Mouse (Mus musculus): Measurements from ENCODE around the gene Cacna1c. TPM values are rescaled to one million over a fixed set of nuclear protein-coding genes. Genes with fewer than 3 reads are reported as not detected.

The Cacna1c gene
- polyA plus RNA-seq, 1 experiment from 2014 or later, result 4.7 TPM

DNA sequence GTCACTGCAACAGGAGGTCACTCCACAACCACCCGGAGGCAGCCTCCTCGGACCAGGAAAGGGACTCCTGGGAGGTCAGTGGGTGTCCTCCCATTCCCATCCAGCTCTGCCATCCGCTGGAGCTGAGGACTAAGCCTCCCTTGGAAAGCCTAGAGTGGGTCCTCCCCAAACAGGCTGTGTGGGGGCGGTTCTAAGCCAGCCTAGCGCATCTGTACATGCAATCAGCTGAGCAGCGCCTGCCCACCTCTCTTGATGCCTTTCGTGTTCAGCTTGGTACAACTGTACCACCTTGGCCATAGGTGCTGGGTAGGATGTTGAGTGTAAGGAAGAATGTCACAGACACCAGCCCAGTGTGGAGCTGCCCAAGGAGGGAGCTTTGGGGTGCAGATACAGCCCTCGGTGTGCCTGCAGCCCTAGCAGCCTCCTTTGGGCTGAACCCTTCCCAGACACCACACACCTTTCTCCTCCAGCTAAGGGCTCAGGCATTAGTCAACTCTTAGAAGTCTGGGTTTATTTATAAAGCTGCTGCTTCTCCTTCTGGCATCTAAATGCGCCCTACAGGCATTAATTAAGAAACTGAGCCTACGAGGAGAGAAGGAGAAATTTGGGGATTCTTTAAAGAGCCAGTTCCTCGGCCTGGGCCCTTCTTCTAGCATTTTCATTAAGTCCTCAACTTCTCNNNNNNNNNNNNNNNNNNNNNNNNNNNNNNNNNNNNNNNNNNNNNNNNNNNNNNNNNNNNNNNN is 32.8 kb upstream of the Cacna1c start:
- no peak for ATAC-seq
- Histone ChIP-seq H3K9ac (ENCODE audit: low read depth, low read length) (no peak overlapping the region), H3K4me1 (ENCODE audit: control insufficient read depth, insufficient read depth, low read depth, low read length) (peaks cover 17% of the 10 kb centered on the region), H3K36me3 (ENCODE audit: control insufficient read depth, insufficient read depth, low read length) (no peaks in the 10 kb centered on the region), H3K4me2 (ENCODE audit: low read length) (no peak overlapping the region), H3K27me3 (replicated peaks; ENCODE audit: control insufficient read depth, insufficient read depth, low read length) (no peaks in the 10 kb centered on the region), H3K9me3 (ENCODE audit: control insufficient read depth, low read length) (no peaks in the 10 kb centered on the region), H3K27ac (ENCODE audit: low read depth, low read length) (no peak overlapping the region), H3K4me3 (ENCODE audit: low read length) (no peak overlapping the region)
- 83% methylated on average over 11 of the region's 11 CpGs for WGBS

DNA sequence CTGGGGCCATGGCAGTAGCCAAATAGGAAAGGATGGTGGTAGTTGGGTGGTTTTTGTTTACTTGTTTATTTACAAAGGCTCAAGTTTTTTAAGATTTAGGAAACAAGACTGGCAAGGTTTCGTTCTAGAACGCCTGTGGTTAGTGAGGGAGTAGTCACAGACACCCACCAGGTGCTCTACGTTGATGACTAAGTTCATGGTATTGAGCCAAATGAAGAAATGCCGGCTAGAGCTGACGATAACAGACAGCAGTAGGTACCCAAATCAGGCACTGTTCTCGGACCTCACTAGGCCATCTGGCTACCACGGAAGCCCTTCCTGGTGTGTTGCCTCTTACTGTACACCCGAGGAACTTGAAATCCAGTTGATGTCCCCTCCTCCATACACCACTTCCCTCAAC is 30.8 kb upstream of the Cacna1c start:
- ATAC-seq, result no peak
- Histone ChIP-seq H3K36me3 (ENCODE audit: control insufficient read depth, insufficient read depth, low read length) (no peaks in the 10 kb centered on the region), H3K27me3 (replicated peaks; ENCODE audit: control insufficient read depth, insufficient read depth, low read length) (no peaks in the 10 kb centered on the region), H3K9me3 (ENCODE audit: control insufficient read depth, low read length) (no peaks in the 10 kb centered on the region), H3K4me2 (ENCODE audit: low read length) (no peak overlapping the region), H3K4me1 (ENCODE audit: control insufficient read depth, insufficient read depth, low read depth, low read length) (peaks cover 17% of the 10 kb centered on the region), H3K9ac (ENCODE audit: low read depth, low read length) (no peak overlapping the region), H3K27ac (ENCODE audit: low read depth, low read length) (no peak overlapping the region), H3K4me3 (ENCODE audit: low read length) (no peak overlapping the region)
- 95% methylated on average over 8 of the region's 8 CpGs for WGBS

DNA sequence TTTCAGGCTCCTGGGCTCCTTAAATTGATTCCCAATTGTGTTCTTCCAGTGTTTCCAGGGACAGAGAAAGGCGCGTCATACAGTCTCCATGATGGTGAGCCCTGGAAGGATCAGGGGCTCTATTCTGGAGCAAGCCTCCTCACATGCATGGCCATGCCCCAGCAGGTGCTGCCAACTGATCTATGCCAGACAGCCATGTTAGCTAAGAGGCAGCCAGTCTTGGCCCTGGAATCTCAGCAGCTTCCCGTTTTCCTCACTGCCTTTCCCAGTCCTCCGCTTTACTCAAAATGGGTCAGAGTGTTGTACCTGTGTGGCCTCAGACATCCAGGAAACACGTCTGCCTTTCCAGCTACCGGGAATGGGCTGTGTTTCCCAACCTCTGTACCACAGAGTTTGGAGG is 29.5 kb upstream of the Cacna1c start:
- H3K9me3 ChIP-seq (ENCODE audit: control insufficient read depth, low read length), result no peaks in the 10 kb centered on the region
- 89% methylated on average over 6 of the region's 6 CpGs for WGBS
- no peak overlapping the region for H3K4me3 ChIP-seq (ENCODE audit: low read length)
- H3K4me1 ChIP-seq (ENCODE audit: control insufficient read depth, insufficient read depth, low read depth, low read length), result peaks cover 17% of the 10 kb centered on the region
- H3K27me3 ChIP-seq (replicated peaks; ENCODE audit: control insufficient read depth, insufficient read depth, low read length), result no peaks in the 10 kb centered on the region
- no peak for ATAC-seq
- no peak overlapping the region for H3K27ac ChIP-seq (ENCODE audit: low read depth, low read length)
- no peaks in the 10 kb centered on the region for H3K36me3 ChIP-seq (ENCODE audit: control insufficient read depth, insufficient read depth, low read length)
- no peak overlapping the region for H3K9ac ChIP-seq (ENCODE audit: low read depth, low read length)
- no peak overlapping the region for H3K4me2 ChIP-seq (ENCODE audit: low read length)

DNA sequence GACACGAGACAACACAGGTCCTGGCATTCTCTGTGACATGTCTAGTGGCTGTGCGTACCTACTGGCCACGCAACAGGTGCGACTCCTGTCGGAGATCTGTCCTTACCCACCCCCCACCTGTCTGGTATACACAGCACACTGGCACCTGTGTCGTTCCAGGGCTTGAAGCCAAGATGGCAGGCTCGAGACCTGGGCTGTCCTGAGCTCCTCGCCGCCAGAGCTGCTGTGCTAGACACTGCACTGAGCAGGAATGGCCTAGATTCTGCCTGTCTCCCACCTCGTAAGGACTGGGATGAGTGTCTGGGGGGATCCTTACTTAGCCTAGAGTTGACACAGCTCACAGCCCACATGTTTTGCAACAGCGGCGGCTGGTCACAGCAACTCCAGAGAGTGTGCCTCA is 29.0 kb upstream of the Cacna1c start:
- WGBS, result 75% methylated on average over 12 of the region's 12 CpGs
- Histone ChIP-seq H3K9me3 (ENCODE audit: control insufficient read depth, low read length) (no peaks in the 10 kb centered on the region), H3K4me3 (ENCODE audit: low read length) (no peak overlapping the region), H3K4me1 (ENCODE audit: control insufficient read depth, insufficient read depth, low read depth, low read length) (peaks cover 20% of the 10 kb centered on the region), H3K9ac (ENCODE audit: low read depth, low read length) (0 out of 2 replicates have a peak overlapping the region, but pooled peaks have one; percentile 8), H3K27ac (ENCODE audit: low read depth, low read length) (peak overlapping the region; percentile 73; the same call in 1 of the 2 replicates), H3K4me2 (ENCODE audit: low read length) (peak overlapping the region; percentile 4; the same call in 1 of the 2 replicates), H3K36me3 (ENCODE audit: control insufficient read depth, insufficient read depth, low read length) (no peaks in the 10 kb centered on the region), H3K27me3 (replicated peaks; ENCODE audit: control insufficient read depth, insufficient read depth, low read length) (no peaks in the 10 kb centered on the region)
- ATAC-seq, result peak; percentile 34; the same call in 1 of the 2 replicates

DNA sequence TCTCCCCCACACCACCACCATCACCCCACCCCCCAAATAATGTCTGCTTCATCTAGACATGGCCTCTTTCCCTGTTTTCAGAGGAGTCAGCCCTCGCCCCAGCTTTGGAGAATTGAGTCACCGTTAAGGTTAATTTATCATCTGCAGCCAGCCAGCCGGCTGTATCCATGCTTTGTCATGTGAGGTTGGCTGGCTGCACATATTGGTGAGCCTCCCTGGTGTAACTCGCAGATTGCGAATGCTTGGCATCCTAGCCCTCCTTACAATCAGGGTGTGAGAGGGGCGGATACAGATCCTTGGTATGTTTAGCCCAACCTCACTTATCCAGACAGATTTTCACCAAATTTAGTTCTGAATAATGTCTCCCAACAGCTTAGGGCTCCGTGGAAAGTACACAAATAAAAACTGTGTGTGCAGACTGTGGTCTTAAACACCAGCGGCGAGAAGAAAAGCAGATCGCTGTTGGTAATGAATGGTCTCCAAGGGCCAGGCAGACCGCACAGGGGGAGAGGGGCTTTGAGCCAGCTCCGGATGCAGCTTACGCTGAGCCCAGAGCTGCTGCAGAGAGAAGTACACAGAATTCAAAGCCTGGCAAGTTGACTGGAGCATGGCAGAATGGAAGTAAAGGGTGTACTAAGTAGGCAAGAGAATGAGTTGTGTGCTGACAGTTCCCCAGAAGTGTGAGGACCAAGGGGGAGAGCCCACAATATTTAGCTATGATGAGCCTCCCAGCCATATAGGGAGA is 28.4 kb upstream of the Cacna1c start:
- H3K4me3 ChIP-seq (ENCODE audit: low read length), result no peak overlapping the region
- WGBS, result 32% methylated on average over 13 of the region's 13 CpGs
- no peaks in the 10 kb centered on the region for H3K9me3 ChIP-seq (ENCODE audit: control insufficient read depth, low read length)
- H3K4me2 ChIP-seq (ENCODE audit: low read length), result peak overlapping the region; percentile 4; the same call in 1 of the 2 replicates
- H3K4me1 ChIP-seq (ENCODE audit: control insufficient read depth, insufficient read depth, low read depth, low read length), result peaks cover 20% of the 10 kb centered on the region
- peak overlapping the region; percentile 73 for H3K27ac ChIP-seq (ENCODE audit: low read depth, low read length)
- no peaks in the 10 kb centered on the region for H3K27me3 ChIP-seq (replicated peaks; ENCODE audit: control insufficient read depth, insufficient read depth, low read length)
- H3K9ac ChIP-seq (ENCODE audit: low read depth, low read length), result 0 out of 2 replicates have a peak overlapping the region, but pooled peaks have one; percentile 9
- peak; percentile 82 for ATAC-seq
- H3K36me3 ChIP-seq (ENCODE audit: control insufficient read depth, insufficient read depth, low read length), result no peaks in the 10 kb centered on the region

DNA sequence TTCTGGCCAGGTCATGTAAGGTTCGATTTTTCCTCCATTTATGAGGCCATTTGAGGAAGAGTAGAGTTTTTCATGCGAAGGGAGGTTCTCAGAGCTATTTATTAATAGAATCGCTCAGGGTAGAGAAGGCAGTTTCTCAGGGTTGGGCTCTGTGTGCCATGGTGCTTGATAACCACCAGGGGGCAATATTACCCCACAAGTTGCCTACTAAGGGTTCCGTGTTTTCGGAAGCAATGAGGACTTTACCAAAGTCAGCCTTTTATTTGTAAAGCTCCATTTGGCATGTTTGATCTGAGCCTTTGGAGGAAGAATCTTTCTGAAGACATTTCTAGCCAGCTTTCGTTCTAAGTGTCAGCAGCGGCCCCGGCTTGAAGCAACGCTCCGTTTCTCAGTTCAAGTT is 24.1 kb upstream of the Cacna1c start:
- no peak overlapping the region for H3K4me3 ChIP-seq (ENCODE audit: low read length)
- H3K27ac ChIP-seq (ENCODE audit: low read depth, low read length), result no peak overlapping the region
- no peak overlapping the region for H3K9ac ChIP-seq (ENCODE audit: low read depth, low read length)
- ATAC-seq, result peak; percentile 69
- WGBS, result 49% methylated on average over 10 of the region's 10 CpGs
- H3K4me1 ChIP-seq (ENCODE audit: control insufficient read depth, insufficient read depth, low read depth, low read length), result peaks cover 14% of the 10 kb centered on the region
- H3K4me2 ChIP-seq (ENCODE audit: low read length), result no peak overlapping the region
- H3K9me3 ChIP-seq (ENCODE audit: control insufficient read depth, low read length), result no peaks in the 10 kb centered on the region
- no peaks in the 10 kb centered on the region for H3K27me3 ChIP-seq (replicated peaks; ENCODE audit: control insufficient read depth, insufficient read depth, low read length)
- H3K36me3 ChIP-seq (ENCODE audit: control insufficient read depth, insufficient read depth, low read length), result peaks cover 5% of the 10 kb centered on the region; the same call in 1 of the 2 replicates

DNA sequence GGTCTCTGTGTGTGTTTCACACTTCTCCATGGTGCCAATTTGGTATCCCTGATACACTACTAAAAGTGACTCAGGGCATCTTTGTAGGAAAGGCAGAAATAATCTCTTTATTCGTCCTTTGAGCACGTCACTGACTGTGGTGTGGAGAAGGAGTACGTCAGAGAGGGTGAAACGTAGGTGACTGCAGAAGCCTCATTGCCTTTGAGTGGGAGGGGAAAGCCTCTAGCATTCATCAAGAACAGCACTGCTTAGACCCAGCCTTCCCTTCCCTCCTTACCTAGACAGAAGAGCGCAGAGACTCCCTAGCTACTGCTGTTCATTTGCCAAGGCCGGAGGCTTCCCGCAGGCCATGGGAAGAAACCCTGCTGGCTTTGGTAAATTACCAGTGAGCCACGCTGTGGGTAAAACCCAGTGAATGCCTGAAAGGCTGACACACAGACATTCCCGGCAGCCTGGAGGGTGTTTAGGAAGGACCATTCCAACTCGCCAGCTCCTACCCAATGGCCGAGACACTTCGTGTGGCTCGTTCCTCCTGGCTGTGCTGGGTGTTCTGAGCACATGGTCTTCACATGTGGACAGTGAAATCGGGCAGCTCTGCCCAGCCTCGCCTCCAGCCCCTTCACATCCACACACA is 23.1 kb upstream of the Cacna1c start:
- H3K4me3 ChIP-seq (ENCODE audit: low read length), result no peak overlapping the region
- no peak overlapping the region for H3K4me2 ChIP-seq (ENCODE audit: low read length)
- peaks cover 14% of the 10 kb centered on the region for H3K36me3 ChIP-seq (ENCODE audit: control insufficient read depth, insufficient read depth, low read length)
- ATAC-seq, result no peak
- no peaks in the 10 kb centered on the region for H3K27me3 ChIP-seq (replicated peaks; ENCODE audit: control insufficient read depth, insufficient read depth, low read length)
- 64% methylated on average over 15 of the region's 15 CpGs for WGBS
- H3K9ac ChIP-seq (ENCODE audit: low read depth, low read length), result no peak overlapping the region
- no peaks in the 10 kb centered on the region for H3K9me3 ChIP-seq (ENCODE audit: control insufficient read depth, low read length)
- H3K27ac ChIP-seq (ENCODE audit: low read depth, low read length), result no peak overlapping the region
- peaks cover 4% of the 10 kb centered on the region for H3K4me1 ChIP-seq (ENCODE audit: control insufficient read depth, insufficient read depth, low read depth, low read length)

DNA sequence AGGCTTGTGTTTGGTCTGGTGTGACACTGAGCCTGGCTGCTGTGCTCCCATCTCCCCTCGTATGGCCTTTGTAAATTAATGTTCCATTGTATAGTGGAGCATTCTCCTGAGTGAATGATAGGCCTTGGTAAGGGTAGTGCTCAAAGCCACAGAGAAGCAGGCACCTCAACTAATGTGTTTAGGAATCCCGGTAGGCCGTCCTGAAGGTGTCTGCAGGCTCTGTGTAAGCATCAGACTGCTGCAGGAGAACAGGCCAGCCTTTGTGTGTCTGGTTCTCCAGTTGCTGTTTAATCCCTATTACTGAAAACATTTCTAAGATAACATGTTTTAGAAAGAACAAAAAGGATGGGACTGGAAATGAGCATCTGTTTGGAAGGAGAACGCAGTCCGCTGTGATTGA is 22.4 kb upstream of the Cacna1c start:
- Histone ChIP-seq H3K9me3 (ENCODE audit: control insufficient read depth, low read length) (no peaks in the 10 kb centered on the region), H3K36me3 (ENCODE audit: control insufficient read depth, insufficient read depth, low read length) (peaks cover 15% of the 10 kb centered on the region), H3K9ac (ENCODE audit: low read depth, low read length) (no peak overlapping the region), H3K4me2 (ENCODE audit: low read length) (no peak overlapping the region), H3K4me1 (ENCODE audit: control insufficient read depth, insufficient read depth, low read depth, low read length) (peaks cover 2% of the 10 kb centered on the region; the same call in 1 of the 2 replicates), H3K4me3 (ENCODE audit: low read length) (no peak overlapping the region), H3K27ac (ENCODE audit: low read depth, low read length) (no peak overlapping the region), H3K27me3 (replicated peaks; ENCODE audit: control insufficient read depth, insufficient read depth, low read length) (no peaks in the 10 kb centered on the region)
- ATAC-seq, result no peak
- 85% methylated on average over 5 of the region's 5 CpGs for WGBS

DNA sequence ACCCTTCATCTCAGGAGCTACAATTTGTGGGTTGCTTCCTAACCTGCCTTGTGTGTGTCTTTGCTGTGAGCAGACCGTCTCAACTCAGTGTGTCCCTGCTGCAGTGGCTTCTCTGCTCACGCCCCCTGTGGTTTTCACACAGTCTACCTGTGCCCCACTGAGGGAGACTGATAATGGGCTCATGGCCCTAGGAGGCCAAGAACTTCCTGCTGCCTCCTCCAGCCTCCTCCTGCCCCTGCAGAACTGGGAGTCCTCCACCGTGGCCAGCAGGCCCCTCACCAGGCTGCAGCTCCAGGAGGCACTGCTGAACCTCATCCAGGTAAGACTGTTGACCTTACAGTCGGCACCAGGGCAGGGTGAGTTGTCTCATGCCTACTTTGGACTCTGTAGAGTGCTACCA is 21.4 kb upstream of the Cacna1c start:
- ATAC-seq, result no peak
- Histone ChIP-seq H3K4me2 (ENCODE audit: low read length) (no peak overlapping the region), H3K4me3 (ENCODE audit: low read length) (no peak overlapping the region), H3K27me3 (replicated peaks; ENCODE audit: control insufficient read depth, insufficient read depth, low read length) (no peaks in the 10 kb centered on the region), H3K36me3 (ENCODE audit: control insufficient read depth, insufficient read depth, low read length) (peaks cover 21% of the 10 kb centered on the region), H3K27ac (ENCODE audit: low read depth, low read length) (no peak overlapping the region), H3K9ac (ENCODE audit: low read depth, low read length) (no peak overlapping the region), H3K9me3 (ENCODE audit: control insufficient read depth, low read length) (no peaks in the 10 kb centered on the region), H3K4me1 (ENCODE audit: control insufficient read depth, insufficient read depth, low read depth, low read length) (peaks cover 2% of the 10 kb centered on the region; the same call in 1 of the 2 replicates)
- 84% methylated on average over 4 of the region's 4 CpGs for WGBS

Measured in hindbrain, embryonic 16.5 days (tissue).